Mouse (Mus musculus) G1E (cell line): ENCODE results near the gene Grk3. TPM values are rescaled to one million over a fixed set of nuclear protein-coding genes. Genes with fewer than 3 reads are reported as not detected.

ENCODE experiments used
- ATAC-seq: 2 replicates; pipeline ENCODE4 v1.8.0; 2016; ENCODE audit warnings: mild to moderate bottlenecking; ENCODE audit not compliant: insufficient number of reproducible peaks, poor library complexity, low FRiP score, severe bottlenecking; ENCODE audit errors: extremely low read depth
- DNase-seq: peaks from one replicate; pipeline ENCODE4 v3.0.0; 2012; ENCODE audit warnings: low spot score
- H3K27me3 ChIP-seq: 2 replicates; pipeline ENCODE4 v1.6.1; 2012; ENCODE audit warnings: mild to moderate bottlenecking, low read length, inconsistent platforms; ENCODE audit not compliant: insufficient read depth
- H3K36me3 ChIP-seq: replicated peaks from 2 replicates; pipeline ENCODE3; 2012; ENCODE audit warnings: mild to moderate bottlenecking, inconsistent platforms
- H3K4me1 ChIP-seq: 2 replicates; pipeline ENCODE4 v1.6.1; 2012; ENCODE audit warnings: low read depth, low read length, inconsistent platforms, mixed read lengths; ENCODE audit not compliant: insufficient read depth
- H3K4me3 ChIP-seq: 2 replicates; pipeline ENCODE4 v1.5.1; 2012; ENCODE audit warnings: low read depth, mild to moderate bottlenecking, inconsistent platforms, low read length, moderate library complexity, mixed read lengths
- H3K9me3 ChIP-seq: replicated peaks from 2 replicates; pipeline ENCODE4 v1.6.1; 2012; ENCODE audit warnings: inconsistent platforms
- CTCF ChIP-seq: IDR thresholded peaks from 2 replicates; pipeline ENCODE4 v1.5.1; 2012; ENCODE audit warnings: low read depth, low read length, inconsistent platforms, mixed read lengths
- GATA1 ChIP-seq: IDR thresholded peaks from 2 replicates; pipeline ENCODE4 v1.6.1; 2012; ENCODE audit warnings: borderline replicate concordance, low read length, inconsistent platforms, mixed read lengths
- GATA2 ChIP-seq: IDR thresholded peaks from 2 replicates; pipeline ENCODE4 v1.6.1; 2012; ENCODE audit warnings: low read depth, low read length, inconsistent platforms, borderline replicate concordance
- POLR2AphosphoS5 ChIP-seq: IDR thresholded peaks from 2 replicates; pipeline ENCODE4 v1.6.1; 2012; ENCODE audit warnings: low read depth, low read length, inconsistent platforms; ENCODE audit not compliant: insufficient replicate concordance
- TAL1 ChIP-seq: conservative IDR thresholded peaks from 2 replicates; pipeline ENCODE4 v1.6.1; 2012; ENCODE audit warnings: low read depth, low read length, inconsistent platforms, mixed read lengths
- polyA plus RNA-seq: library from polyadenylated mRNA; stranded (reverse); fragments of >175 nt; gene quantifications from 2 replicates; pipeline ENCODE4 v1.2.3, GENCODE M21; 2012
- total RNA-seq, 2 experiments: library from RNA; stranded (forward) in 1 of 2; stranded (reverse) in 1 of 2; fragments of 200-1000 nt in 1 of 2; fragments of >200 nt in 1 of 2; fragmentation: Nextera tagmentation in 1 of 2; gene quantifications; 2 replicates each; pipeline ENCODE4 v1.2.3; 2014 to 2017

Gene Grk3
- total and polyA plus RNA-seq, 3 experiments = 0.11 TPM; not detected in 2

GRCm38 (mm10) chr5:112923841-112924240 is 91.8 kb downstream of the Grk3 start:
- DNase-seq (no peak), ATAC-seq (no peak)
- Histone ChIP-seq H3K9me3 (peaks cover 87% of the 10 kb centered on the region), H3K27me3 (no peaks in the 10 kb centered on the region), H3K4me1 (no peaks in the 10 kb centered on the region), H3K36me3 (no peaks in the 10 kb centered on the region), H3K4me3 (no peak overlapping the region; the same call in 1 of the 2 replicates)
- TF ChIP-seq TAL1 = no peak
- no peak for TF ChIP-seq GATA1
- no peak for TF ChIP-seq POLR2AphosphoS5

GRCm38 (mm10) chr5:112921914-112922313 is 93.7 kb downstream of the Grk3 start:
- no peak for ATAC-seq
- H3K36me3 ChIP-seq = no peaks in the 10 kb centered on the region
- TF ChIP-seq TAL1 = no peak
- no peak for TF ChIP-seq GATA2
- no peak for TF ChIP-seq POLR2AphosphoS5
- TF ChIP-seq GATA1 = no peak
- no peak for TF ChIP-seq CTCF
- no peaks in the 10 kb centered on the region for H3K4me1 ChIP-seq
- peaks cover 86% of the 10 kb centered on the region for H3K9me3 ChIP-seq
- no peak for DNase-seq
- no peak overlapping the region for H3K4me3 ChIP-seq
- H3K27me3 ChIP-seq = no peaks in the 10 kb centered on the region

GRCm38 (mm10) chr5:112910381-112910780 is 105.2 kb downstream of the Grk3 start:
- no peaks in the 10 kb centered on the region for H3K4me1 ChIP-seq
- H3K27me3 ChIP-seq = no peaks in the 10 kb centered on the region
- H3K9me3 ChIP-seq = peaks cover 81% of the 10 kb centered on the region
- TF ChIP-seq GATA2 (no peak), CTCF (no peak), GATA1 (no peak), TAL1 (no peak), POLR2AphosphoS5 (no peak)
- H3K36me3 ChIP-seq = no peaks in the 10 kb centered on the region
- no peak for ATAC-seq
- no peak overlapping the region for H3K4me3 ChIP-seq
- DNase-seq = no peak

- DNase-seq = no peak
- Histone ChIP-seq H3K9me3 (peaks cover 64% of the 10 kb centered on the region), H3K4me1 (no peaks in the 10 kb centered on the region), H3K36me3 (no peaks in the 10 kb centered on the region), H3K4me3 (no peak overlapping the region), H3K27me3 (no peaks in the 10 kb centered on the region)
- TF ChIP-seq TAL1 (no peak), GATA2 (no peak), POLR2AphosphoS5 (no peak), CTCF (no peak), GATA1 (no peak)
- no peak for ATAC-seq
Observed at GRCm38 (mm10) chr5:112908169-112908614, 107.4 kb downstream of the Grk3 start.

- H3K4me3 ChIP-seq = no peak overlapping the region
- TF ChIP-seq POLR2AphosphoS5 (no peak), CTCF (no peak), TAL1 (no peak), GATA2 (no peak), GATA1 (no peak)
- DNase-seq = no peak
- H3K9me3 ChIP-seq = peaks cover 58% of the 10 kb centered on the region
- no peaks in the 10 kb centered on the region for H3K4me1 ChIP-seq
- ATAC-seq = no peak
- no peaks in the 10 kb centered on the region for H3K27me3 ChIP-seq
- no peaks in the 10 kb centered on the region for H3K36me3 ChIP-seq
Observed at GRCm38 (mm10) chr5:112907504-112907903, 108.1 kb downstream of the Grk3 start.

GRCm38 (mm10) chr5:112895674-112896654 is 119.6 kb downstream of the Grk3 start, which contains the start of gene Myo18b:
TSS of gene Myo18b (minus strand) at chr5:112896362.
- no peaks in the 10 kb centered on the region for H3K27me3 ChIP-seq
- H3K9me3 ChIP-seq = peaks cover 91% of the 10 kb centered on the region
- DNase-seq (no peak), ATAC-seq (no peak)
- no peaks in the 10 kb centered on the region for H3K36me3 ChIP-seq
- H3K4me1 ChIP-seq = no peaks in the 10 kb centered on the region
- TF ChIP-seq POLR2AphosphoS5 = no peak
- no peak for TF ChIP-seq GATA2
- no peak for TF ChIP-seq TAL1
- no peak for TF ChIP-seq CTCF
- no peak for TF ChIP-seq GATA1
- no peak within 1 kb of the TSS for H3K4me3 ChIP-seq
